Mouse (Mus musculus) lung, adult 2 months (tissue): ENCODE data around the gene Capn8.

Experiments
- CTCF ChIP-seq: fragments of 200-500 bp; IDR thresholded peaks from 2 replicates; pipeline ENCODE4 v1.5.1; 2011; ENCODE audit warnings: mild to moderate bottlenecking, low read length, control low read depth; ENCODE audit not compliant: insufficient read depth
- POLR2A ChIP-seq: fragments of 200-500 bp; IDR thresholded peaks from 2 replicates; pipeline ENCODE4 v1.6.1; 2011; ENCODE audit warnings: low read depth, mild to moderate bottlenecking, control low read depth, low read length, borderline replicate concordance; ENCODE audit errors: extremely low read depth

GRCm38 (mm10) chr1:182560390-182561098, 4.3 kb upstream of the Capn8 start:
- peak; percentile 80 for TF ChIP-seq CTCF
- no peak for TF ChIP-seq POLR2A
